Mouse (Mus musculus): ENCODE measurements around the gene Scly. TPM values are rescaled to one million over a fixed set of nuclear protein-coding genes. Genes with fewer than 3 reads are reported as not detected.

Gene Scly
- polyA plus RNA-seq, 1 experiment from 2014 or later = 18.2 TPM

GRCm38 (mm10) chr1:91344921-91345685, 47.0 kb downstream of the Scly start:
- ATAC-seq (ENCODE audit: insufficient read depth, low FRiP score) = no peak
- H3K9ac ChIP-seq (ENCODE audit: low read length) = no peak overlapping the region; the same call in 1 of the 2 replicates
- H3K4me3 ChIP-seq (replicated peaks; ENCODE audit: low read length) = peak overlapping the region; percentile 28
- H3K36me3 ChIP-seq (ENCODE audit: control insufficient read depth, insufficient read depth, low read length) = no peaks in the 10 kb centered on the region
- 4% methylated on average over 68 of the region's 68 CpGs for WGBS
- H3K9me3 ChIP-seq (replicated peaks; ENCODE audit: control insufficient read depth, low read length) = no peaks in the 10 kb centered on the region
- H3K4me1 ChIP-seq (ENCODE audit: control insufficient read depth, insufficient read depth, low read length) = peaks cover 8% of the 10 kb centered on the region
- H3K27me3 ChIP-seq (ENCODE audit: control insufficient read depth, insufficient read depth, low read length) = peaks cover 41% of the 10 kb centered on the region
- peak overlapping the region; percentile 43 for H3K4me2 ChIP-seq (ENCODE audit: low read depth, low read length)
- H3K27ac ChIP-seq (ENCODE audit: low read length) = no peak overlapping the region

DNA sequence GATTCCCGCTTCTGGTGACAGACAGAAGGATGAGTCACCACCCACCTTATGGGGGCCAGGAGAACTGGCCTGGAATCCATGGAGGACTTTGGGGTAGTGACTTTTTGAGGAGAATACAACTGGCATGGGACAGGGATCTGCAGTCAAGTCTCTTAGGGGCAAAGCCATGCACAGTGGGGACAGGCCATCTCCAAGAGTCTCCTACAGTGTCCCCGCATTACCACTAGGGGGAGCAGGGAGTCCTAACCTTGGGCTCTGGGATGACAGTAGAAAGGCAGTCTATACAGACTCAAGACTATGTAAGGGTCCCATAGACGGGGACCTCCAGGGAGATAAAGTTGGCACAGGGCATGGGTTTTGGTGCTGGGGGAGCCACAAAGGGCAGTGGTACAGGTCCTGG, 48.8 kb downstream of the Scly start:
- peaks cover 11% of the 10 kb centered on the region for H3K4me1 ChIP-seq (ENCODE audit: control insufficient read depth, insufficient read depth, low read length)
- H3K9me3 ChIP-seq (replicated peaks; ENCODE audit: control insufficient read depth, low read length) = no peaks in the 10 kb centered on the region
- 36% methylated on average over 3 of the region's 3 CpGs for WGBS
- no peak overlapping the region for H3K4me2 ChIP-seq (ENCODE audit: low read depth, low read length)
- H3K9ac ChIP-seq (ENCODE audit: low read length) = no peak overlapping the region
- peaks cover 38% of the 10 kb centered on the region for H3K27me3 ChIP-seq (ENCODE audit: control insufficient read depth, insufficient read depth, low read length)
- no peak overlapping the region for H3K4me3 ChIP-seq (replicated peaks; ENCODE audit: low read length)
- H3K36me3 ChIP-seq (ENCODE audit: control insufficient read depth, insufficient read depth, low read length) = no peaks in the 10 kb centered on the region
- H3K27ac ChIP-seq (ENCODE audit: low read length) = no peak overlapping the region
- ATAC-seq (ENCODE audit: insufficient read depth, low FRiP score) = peak; percentile 56; the same call in 1 of the 2 replicates

- no peaks in the 10 kb centered on the region for H3K9me3 ChIP-seq (replicated peaks; ENCODE audit: control insufficient read depth, low read length)
- 0 out of 2 replicates have a peak, but pooled peaks cover 3% of the 10 kb centered on the region for H3K4me1 ChIP-seq (ENCODE audit: control insufficient read depth, insufficient read depth, low read length)
- H3K4me2 ChIP-seq (ENCODE audit: low read depth, low read length) = no peak within 1 kb of the TSS
- no peaks in the 10 kb centered on the region for H3K36me3 ChIP-seq (ENCODE audit: control insufficient read depth, insufficient read depth, low read length)
- H3K9ac ChIP-seq (ENCODE audit: low read length) = no peak within 1 kb of the TSS
- 50% methylated on average over 4 of the region's 4 CpGs for WGBS
- no peak within 1 kb of the TSS for H3K4me3 ChIP-seq (replicated peaks; ENCODE audit: low read length)
- H3K27me3 ChIP-seq (ENCODE audit: control insufficient read depth, insufficient read depth, low read length) = peaks cover 10% of the 10 kb centered on the region
- ATAC-seq (ENCODE audit: insufficient read depth, low FRiP score) = no peak
- no peak within 1 kb of the TSS for H3K27ac ChIP-seq (ENCODE audit: low read length)
These were observed 52.7 kb downstream of the Scly start, which contains the start of gene Klhl30 for GRCm38 (mm10) chr1:91350841-91351240. Gene Klhl30 (plus strand): TSS chr1:91351016.

DNA sequence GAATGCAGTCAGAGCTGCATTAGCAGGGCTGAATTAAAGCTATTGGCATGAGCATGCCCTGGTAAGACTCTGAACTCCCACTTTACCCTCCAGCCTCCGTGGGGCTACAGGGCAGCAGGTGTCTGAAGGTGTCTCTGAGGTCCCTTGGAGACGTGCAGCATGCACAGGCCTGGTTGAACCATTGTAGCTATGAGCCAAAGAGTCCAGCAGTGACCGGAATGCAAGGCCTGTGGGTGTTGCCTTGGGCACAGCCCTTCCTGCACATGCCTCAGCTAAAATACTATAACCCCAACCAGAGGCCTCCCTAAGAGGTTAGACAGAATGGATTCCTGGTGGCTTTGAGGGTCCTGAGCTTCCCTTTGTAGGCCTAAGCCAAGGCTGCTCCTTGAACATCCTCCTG, 53.1 kb downstream of the Scly start:
- 77% methylated on average over 3 of the region's 3 CpGs for WGBS
- Histone ChIP-seq H3K9ac (ENCODE audit: low read length) (no peak overlapping the region), H3K36me3 (ENCODE audit: control insufficient read depth, insufficient read depth, low read length) (no peaks in the 10 kb centered on the region), H3K4me1 (ENCODE audit: control insufficient read depth, insufficient read depth, low read length) (0 out of 2 replicates have a peak, but pooled peaks cover 3% of the 10 kb centered on the region), H3K4me3 (replicated peaks; ENCODE audit: low read length) (no peak overlapping the region), H3K27ac (ENCODE audit: low read length) (no peak overlapping the region), H3K9me3 (replicated peaks; ENCODE audit: control insufficient read depth, low read length) (no peaks in the 10 kb centered on the region), H3K27me3 (ENCODE audit: control insufficient read depth, insufficient read depth, low read length) (peaks cover 5% of the 10 kb centered on the region; the same call in 1 of the 2 replicates), H3K4me2 (ENCODE audit: low read depth, low read length) (no peak overlapping the region)
- ATAC-seq (ENCODE audit: insufficient read depth, low FRiP score) = no peak

- WGBS = 81% methylated on average over 2 of the region's 2 CpGs
- H3K9ac ChIP-seq (ENCODE audit: low read length) = no peak overlapping the region
- no peaks in the 10 kb centered on the region for H3K36me3 ChIP-seq (ENCODE audit: control insufficient read depth, insufficient read depth, low read length)
- H3K27me3 ChIP-seq (ENCODE audit: control insufficient read depth, insufficient read depth, low read length) = no peaks in the 10 kb centered on the region
- no peak overlapping the region for H3K4me3 ChIP-seq (replicated peaks; ENCODE audit: low read length)
- no peak overlapping the region for H3K27ac ChIP-seq (ENCODE audit: low read length)
- 0 out of 2 replicates have a peak, but pooled peaks cover 3% of the 10 kb centered on the region for H3K4me1 ChIP-seq (ENCODE audit: control insufficient read depth, insufficient read depth, low read length)
- H3K9me3 ChIP-seq (replicated peaks; ENCODE audit: control insufficient read depth, low read length) = no peaks in the 10 kb centered on the region
- ATAC-seq (ENCODE audit: insufficient read depth, low FRiP score) = no peak
- no peak overlapping the region for H3K4me2 ChIP-seq (ENCODE audit: low read depth, low read length)
These were observed 54.1 kb downstream of the Scly start for GRCm38 (mm10) chr1:91352277-91352676.

- Histone ChIP-seq H3K4me1 (ENCODE audit: control insufficient read depth, insufficient read depth, low read length) (no peaks in the 10 kb centered on the region), H3K9ac (ENCODE audit: low read length) (no peak overlapping the region), H3K9me3 (replicated peaks; ENCODE audit: control insufficient read depth, low read length) (no peaks in the 10 kb centered on the region), H3K27me3 (ENCODE audit: control insufficient read depth, insufficient read depth, low read length) (no peaks in the 10 kb centered on the region), H3K36me3 (ENCODE audit: control insufficient read depth, insufficient read depth, low read length) (no peaks in the 10 kb centered on the region), H3K4me3 (replicated peaks; ENCODE audit: low read length) (no peak overlapping the region), H3K27ac (ENCODE audit: low read length) (no peak overlapping the region), H3K4me2 (ENCODE audit: low read depth, low read length) (no peak overlapping the region)
- 77% methylated on average over 11 of the region's 11 CpGs for WGBS
- ATAC-seq (ENCODE audit: insufficient read depth, low FRiP score) = no peak
These were observed 58.0 kb downstream of the Scly start for GRCm38 (mm10) chr1:91356105-91356504.

DNA sequence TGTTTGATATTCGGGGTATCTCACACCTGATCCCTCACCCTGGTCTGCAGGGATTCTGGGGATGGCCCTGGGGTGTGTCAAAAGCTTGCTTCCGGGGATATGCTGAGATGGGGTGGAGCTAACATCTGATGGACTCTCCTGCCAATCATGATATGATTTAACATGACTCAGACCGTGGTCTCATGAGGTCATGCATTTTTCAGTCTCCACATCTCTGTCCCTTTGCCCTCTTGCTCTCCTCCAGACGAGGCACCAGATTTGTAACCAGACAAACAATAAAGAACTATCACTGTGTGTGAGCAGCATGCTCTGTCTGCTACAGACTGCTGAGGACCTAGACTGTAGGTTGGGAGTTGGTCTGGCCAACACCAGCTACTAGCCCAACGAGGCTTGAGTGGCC, 64.0 kb downstream of the Scly start:
- no peaks in the 10 kb centered on the region for H3K27me3 ChIP-seq (ENCODE audit: control insufficient read depth, insufficient read depth, low read length)
- H3K36me3 ChIP-seq (ENCODE audit: control insufficient read depth, insufficient read depth, low read length) = no peaks in the 10 kb centered on the region

DNA sequence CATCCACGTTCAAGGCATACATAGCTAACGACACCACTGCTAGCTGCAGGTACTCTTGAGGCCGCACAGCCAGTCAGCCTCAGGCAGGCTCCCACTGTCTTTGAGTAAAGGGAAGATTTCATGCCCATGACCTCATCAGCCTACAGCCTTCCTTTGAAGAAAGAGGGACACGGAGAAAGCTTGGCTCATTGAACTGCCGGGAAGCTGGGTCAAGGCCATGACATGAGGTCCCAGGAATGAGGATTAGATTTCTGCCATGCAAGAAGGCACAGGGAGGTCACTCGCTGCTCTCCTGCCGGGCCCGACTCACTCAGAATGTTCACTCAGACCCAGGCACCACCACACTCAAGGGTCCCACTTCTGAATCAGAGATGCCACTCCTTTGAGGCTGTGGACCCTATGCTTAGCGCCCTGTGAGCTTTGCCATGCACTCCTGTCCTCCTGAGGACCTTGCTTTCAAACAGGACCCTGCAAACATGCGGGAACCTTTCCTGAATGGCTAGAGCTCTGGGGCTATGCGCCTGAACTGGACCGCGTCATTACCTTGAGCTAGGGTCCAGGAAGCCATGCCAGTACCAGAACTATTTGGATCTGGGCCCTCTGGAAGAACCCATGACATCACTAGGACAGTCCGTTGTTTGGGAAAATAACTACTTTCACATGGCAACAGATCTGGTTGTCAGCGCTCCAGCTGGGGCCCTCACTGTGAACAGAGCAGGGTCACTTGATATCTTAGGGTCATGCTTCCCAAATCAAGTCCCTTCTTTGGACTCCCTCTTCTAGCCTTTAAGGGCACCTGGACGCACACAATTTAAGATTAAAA, 66.9 kb downstream of the Scly start:
- no peak overlapping the region for H3K4me2 ChIP-seq (ENCODE audit: low read depth, low read length)
- H3K4me1 ChIP-seq (ENCODE audit: control insufficient read depth, insufficient read depth, low read length) = peaks cover 4% of the 10 kb centered on the region; the same call in 1 of the 2 replicates
- H3K9me3 ChIP-seq (replicated peaks; ENCODE audit: control insufficient read depth, low read length) = no peaks in the 10 kb centered on the region
- no peak for ATAC-seq (ENCODE audit: insufficient read depth, low FRiP score)
- H3K27ac ChIP-seq (ENCODE audit: low read length) = no peak overlapping the region
- no peak overlapping the region for H3K4me3 ChIP-seq (replicated peaks; ENCODE audit: low read length)
- no peaks in the 10 kb centered on the region for H3K27me3 ChIP-seq (ENCODE audit: control insufficient read depth, insufficient read depth, low read length)
- H3K9ac ChIP-seq (ENCODE audit: low read length) = no peak overlapping the region
- no peaks in the 10 kb centered on the region for H3K36me3 ChIP-seq (ENCODE audit: control insufficient read depth, insufficient read depth, low read length)
- WGBS = 93% methylated on average over 16 of the region's 16 CpGs

More for the DNA sequence above, 64.0 kb downstream of the Scly start:
- 74% methylated on average over 5 of the region's 5 CpGs for WGBS
- no peak overlapping the region for H3K27ac ChIP-seq (ENCODE audit: low read length)
- no peak overlapping the region for H3K9ac ChIP-seq (ENCODE audit: low read length)
- H3K9me3 ChIP-seq (replicated peaks; ENCODE audit: control insufficient read depth, low read length) = no peaks in the 10 kb centered on the region
- no peak overlapping the region for H3K4me3 ChIP-seq (replicated peaks; ENCODE audit: low read length)
- peaks cover 4% of the 10 kb centered on the region; the same call in 1 of the 2 replicates for H3K4me1 ChIP-seq (ENCODE audit: control insufficient read depth, insufficient read depth, low read length)
- no peak overlapping the region for H3K4me2 ChIP-seq (ENCODE audit: low read depth, low read length)
- no peak for ATAC-seq (ENCODE audit: insufficient read depth, low FRiP score)

- 31% methylated on average over 8 of the region's 8 CpGs for WGBS
- 0 out of 2 replicates have a peak, but pooled peaks cover under 1% of the 10 kb centered on the region for H3K36me3 ChIP-seq (ENCODE audit: control insufficient read depth, insufficient read depth, low read length)
- H3K27ac ChIP-seq (ENCODE audit: low read length) = no peak overlapping the region
- H3K4me3 ChIP-seq (replicated peaks; ENCODE audit: low read length) = peak overlapping the region; percentile 56
- H3K4me2 ChIP-seq (ENCODE audit: low read depth, low read length) = peak overlapping the region; percentile 99
- peaks cover 4% of the 10 kb centered on the region; the same call in 1 of the 2 replicates for H3K4me1 ChIP-seq (ENCODE audit: control insufficient read depth, insufficient read depth, low read length)
- peak; percentile 4; the same call in 1 of the 2 replicates for ATAC-seq (ENCODE audit: insufficient read depth, low FRiP score)
- H3K9me3 ChIP-seq (replicated peaks; ENCODE audit: control insufficient read depth, low read length) = no peaks in the 10 kb centered on the region
- no peaks in the 10 kb centered on the region for H3K27me3 ChIP-seq (ENCODE audit: control insufficient read depth, insufficient read depth, low read length)
- peak overlapping the region; percentile 78 for H3K9ac ChIP-seq (ENCODE audit: low read length)
These were observed 67.7 kb downstream of the Scly start for GRCm38 (mm10) chr1:91365816-91366214.

Data from stomach, embryonic 16.5 days (tissue).